Mouse (Mus musculus): ENCODE data around the gene P2ry1.

DNA sequence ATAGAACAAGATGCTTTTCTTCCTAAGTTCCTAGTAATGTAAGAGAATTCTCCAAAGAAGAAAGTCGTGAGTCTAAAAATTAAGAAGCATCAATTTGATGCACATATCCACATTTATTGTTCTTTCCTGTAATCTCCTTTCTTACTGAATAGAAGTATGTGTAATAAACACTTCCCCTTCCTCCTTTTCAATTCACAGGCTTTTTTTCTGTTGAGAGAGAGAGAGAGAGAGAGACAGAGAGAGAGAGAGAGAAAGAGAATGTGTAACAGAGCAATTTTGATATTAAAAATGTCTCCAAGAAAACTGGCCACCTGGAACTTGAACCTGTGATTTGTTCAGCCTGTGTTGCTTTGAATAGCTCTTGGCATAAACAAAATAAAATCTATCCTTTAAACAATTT, 2.0 kb downstream of the P2ry1 start:
- TF ChIP-seq CTCF (IDR thresholded peaks at IDR 0.05 in 2 of 3, conservative IDR thresholded peaks at IDR 0.05 in 1 of 3; ENCODE audit: control insufficient read depth in 1 of 3, insufficient read depth in 1 of 3, low read depth in 2 of 3, low read length in 3 of 3, poor library complexity in 1 of 3, severe bottlenecking in 1 of 3) (no peak), MAZ (IDR thresholded peaks at IDR 0.05; ENCODE audit: low read depth, low read length) (no peak), TCF12 (IDR thresholded peaks at IDR 0.05; ENCODE audit: low read depth, low read length) (no peak), NRF1 (IDR thresholded peaks at IDR 0.05; ENCODE audit: insufficient read depth, low read depth, low read length, poor library complexity, severe bottlenecking) (no peak), UBTF (IDR thresholded peaks at IDR 0.05; ENCODE audit: borderline replicate concordance, insufficient read depth, low read depth, low read length) (no peak), EP300 (IDR thresholded peaks at IDR 0.05; ENCODE audit: low read depth in 1 of 2, low read length in 2 of 2) (0 out of 4 replicates have a peak, but pooled peaks of 1 of the 2 experiments have one; percentile 14), E2F4 (IDR thresholded peaks at IDR 0.05; ENCODE audit: borderline replicate concordance, low read depth, low read length) (no peak), KAT2A (conservative IDR thresholded peaks at IDR 0.05; ENCODE audit: low read depth, low read length) (no peak), JUND (IDR thresholded peaks at IDR 0.05; ENCODE audit: low read depth, low read length) (peak; percentile 88), MAX (IDR thresholded peaks at IDR 0.05; ENCODE audit: low read length) (no peak), ZMIZ1 (IDR thresholded peaks at IDR 0.05; ENCODE audit: low read depth, low read length) (no peak), ZNF384 (IDR thresholded peaks at IDR 0.05; ENCODE audit: low read depth, low read length) (peak; percentile 70; the same call in 1 of the 2 replicates)

All from MEL (cell line).